Mouse (Mus musculus): ENCODE data around the gene Card10.

The Card10 gene

GRCm38 (mm10) chr15:78735431-78736180 lies 67.2 kb downstream of the Card10 start:
- no peak for DNase-seq (ENCODE audit: low spot score in 2 of 2)

GRCm38 (mm10) chr15:78731830-78732229 lies 71.0 kb downstream of the Card10 start:
- DNase-seq (ENCODE audit: low spot score in 2 of 2), result no peak

GRCm38 (mm10) chr15:78730315-78731049 lies 72.4 kb downstream of the Card10 start:
- no peak for DNase-seq (ENCODE audit: low spot score in 2 of 2)

GRCm38 (mm10) chr15:78726697-78727096 lies 76.1 kb downstream of the Card10 start:
- DNase-seq (ENCODE audit: low spot score in 2 of 2), result no peak
